Mouse (Mus musculus) myocyte (in vitro differentiated cells): ENCODE data around the gene Qsox1.

Experiments
- TCF3 ChIP-seq: IDR thresholded peaks from one replicate; pipeline ENCODE4 v1.6.1; 2011; ENCODE audit warnings: low read depth, control low read depth; ENCODE audit not compliant: insufficient read length
- USF1 ChIP-seq: IDR thresholded peaks from one replicate; pipeline ENCODE4 v1.6.1; 2011; ENCODE audit warnings: low read depth, mild to moderate bottlenecking, control low read depth, moderate library complexity

- TF ChIP-seq TCF3: no peak
- no peak for TF ChIP-seq USF1
Measured at GRCm38 (mm10) chr1:155757621-155758020, 55.1 kb downstream of the Qsox1 start.
